Mouse (Mus musculus) 3134 (cell line): Measurements from ENCODE around the gene Arhgap32.
"Not testable (repeated sequence)": the region's sequence is repeated elsewhere in the genome, so short reads cannot be mapped to it uniquely, and the experiment has no call there.

Experiments used
- DNase-seq: peaks from one replicate; pipeline ENCODE4 v3.0.0-alpha.2; 2011; ENCODE audit warnings: low spot score; ENCODE audit not compliant: insufficient read length; ENCODE audit errors: extremely low read depth

Gene Arhgap32

GRCm38 (mm10) chr9:32115786-32116185 is at the start of gene Arhgap32:
Arhgap32 (plus strand) TSS chr9:32116136.
- no peak for DNase-seq

GRCm38 (mm10) chr9:32072778-32073177 is 43.2 kb upstream of the Arhgap32 start:
- no peak for DNase-seq

- no peak for DNase-seq
Observed at GRCm38 (mm10) chr9:32088106-32088776, 27.7 kb upstream of the Arhgap32 start.

GRCm38 (mm10) chr9:32088882-32089281 is 27.1 kb upstream of the Arhgap32 start:
- no peak for DNase-seq

- no peak for DNase-seq
Observed at GRCm38 (mm10) chr9:32093456-32093855, 22.5 kb upstream of the Arhgap32 start.

GRCm38 (mm10) chr9:32094351-32095120 is 21.4 kb upstream of the Arhgap32 start:
- no peak for DNase-seq

GRCm38 (mm10) chr9:32095511-32095910 is 20.4 kb upstream of the Arhgap32 start:
- no peak for DNase-seq

- no peak for DNase-seq
Observed at GRCm38 (mm10) chr9:32096541-32096940, 19.4 kb upstream of the Arhgap32 start.

- DNase-seq: no peak
Observed at GRCm38 (mm10) chr9:32097123-32097522, 18.8 kb upstream of the Arhgap32 start.

- DNase-seq: no peak
Observed at GRCm38 (mm10) chr9:32098425-32099155, 17.3 kb upstream of the Arhgap32 start.

- DNase-seq: no peak
Observed at GRCm38 (mm10) chr9:32100561-32100960, 15.4 kb upstream of the Arhgap32 start.

- DNase-seq: no peak
Observed at GRCm38 (mm10) chr9:32101488-32101887, 14.4 kb upstream of the Arhgap32 start.

- no peak for DNase-seq
Observed at GRCm38 (mm10) chr9:32104670-32105069, 11.3 kb upstream of the Arhgap32 start.

GRCm38 (mm10) chr9:32110376-32110775 is 5.6 kb upstream of the Arhgap32 start:
- DNase-seq: no peak

- DNase-seq: no peak
Observed at GRCm38 (mm10) chr9:32116272-32116671, 336 bp downstream of the Arhgap32 start.

GRCm38 (mm10) chr9:32117876-32118275 is 1.9 kb downstream of the Arhgap32 start:
- DNase-seq: no peak

- DNase-seq: no peak
Observed at GRCm38 (mm10) chr9:32118433-32118832, 2.5 kb downstream of the Arhgap32 start.

- DNase-seq: no peak
Observed at GRCm38 (mm10) chr9:32119586-32119985, 3.6 kb downstream of the Arhgap32 start.

- DNase-seq: no peak
Observed at GRCm38 (mm10) chr9:32120162-32120561, 4.2 kb downstream of the Arhgap32 start.

- DNase-seq: not testable (repeated sequence)
Observed at GRCm38 (mm10) chr9:32121271-32121670, 5.3 kb downstream of the Arhgap32 start.

GRCm38 (mm10) chr9:32136195-32136594 is 20.3 kb downstream of the Arhgap32 start:
- no peak for DNase-seq
